Mouse (Mus musculus): ENCODE data around the gene Mterf1a. TPM values are rescaled to one million over a fixed set of nuclear protein-coding genes. Genes with fewer than 3 reads are reported as not detected.

Gene Mterf1a
- polyA plus RNA-seq, 1 experiment from 2014 or later = 5.5 TPM

Other genes starting within 250 kb of the Mterf1a start
- gene Tmbim7, start 242.8 kb downstream of the Mterf1a start, polyA plus RNA-seq (2015; fragmentation: Nextera tagmentation; extraction: Ambion mirVana) = not detected in 2 replicates
- 60.6 and 62.3 TPM in 2 replicates for gene Gatad1, start 236.7 kb downstream of the Mterf1a start, polyA plus RNA-seq (2015; fragmentation: Nextera tagmentation; extraction: Ambion mirVana)
- gene Ankib1, start 91.0 kb downstream of the Mterf1a start, polyA plus RNA-seq (2015; fragmentation: Nextera tagmentation; extraction: Ambion mirVana) = 18.0 and 18.1 TPM in 2 replicates
- 48.6 and 50.1 TPM in 2 replicates for gene Krit1, start 90.7 kb downstream of the Mterf1a start, polyA plus RNA-seq (2015; fragmentation: Nextera tagmentation; extraction: Ambion mirVana)
- gene Lrrd1, start 48.8 kb downstream of the Mterf1a start, polyA plus RNA-seq (2015; fragmentation: Nextera tagmentation; extraction: Ambion mirVana) = 0.08 and 0.13 TPM in 2 replicates
- 316 and 323 TPM in 2 replicates for gene Akap9, start 34.1 kb upstream of the Mterf1a start, polyA plus RNA-seq (2015; fragmentation: Nextera tagmentation; extraction: Ambion mirVana)
- gene Cyp51, start 210.8 kb upstream of the Mterf1a start, polyA plus RNA-seq (2015; fragmentation: Nextera tagmentation; extraction: Ambion mirVana) = 135 and 140 TPM in 2 replicates